Mouse (Mus musculus): ENCODE data around the gene Stx2. TPM values are rescaled to one million over a fixed set of nuclear protein-coding genes. Genes with fewer than 3 reads are reported as not detected.
"Not testable (repeated sequence)": the region's sequence is repeated elsewhere in the genome, so short reads cannot be mapped to it uniquely, and the experiment has no call there.

Stx2 gene
- polyA plus RNA-seq, 1 experiment from 2014 or later = 15.0 TPM

- no peak overlapping the region for H3K9ac ChIP-seq
- H3K4me1 ChIP-seq (replicated peaks; ENCODE audit: control insufficient read depth, insufficient read depth, low read length) = no peaks in the 10 kb centered on the region
- H3K9me3 ChIP-seq (ENCODE audit: control insufficient read depth, low read length) = no peaks in the 10 kb centered on the region
- ATAC-seq (ENCODE audit: low FRiP score) = no peak
- peak; percentile 47 for DNase-seq (ENCODE audit: low spot score)
- H3K27ac ChIP-seq = no peak overlapping the region
- H3K4me3 ChIP-seq (replicated peaks; ENCODE audit: low read length) = no peak overlapping the region
- H3K4me2 ChIP-seq (replicated peaks) = no peak overlapping the region
- H3K36me3 ChIP-seq (replicated peaks; ENCODE audit: control insufficient read depth, insufficient read depth) = no peaks in the 10 kb centered on the region
- 9% methylated on average over 4 of the region's 4 CpGs for WGBS
- no peaks in the 10 kb centered on the region for H3K27me3 ChIP-seq (ENCODE audit: control insufficient read depth, insufficient read depth, low read length)
Observed at GRCm38 (mm10) chr5:128976266-128976665, 32.1 kb downstream of the Stx2 start.

GRCm38 (mm10) chr5:128971298-128971697 lies 37.1 kb downstream of the Stx2 start:
- no peak for ATAC-seq (ENCODE audit: low FRiP score)
- no peaks in the 10 kb centered on the region for H3K36me3 ChIP-seq (replicated peaks; ENCODE audit: control insufficient read depth, insufficient read depth)
- 14% methylated on average over 14 of the region's 14 CpGs for WGBS
- H3K4me1 ChIP-seq (replicated peaks; ENCODE audit: control insufficient read depth, insufficient read depth, low read length) = no peaks in the 10 kb centered on the region
- no peak overlapping the region for H3K4me3 ChIP-seq (replicated peaks; ENCODE audit: low read length)
- peak overlapping the region; percentile 28; the same call in 1 of the 2 replicates for H3K4me2 ChIP-seq (replicated peaks)
- H3K9me3 ChIP-seq (ENCODE audit: control insufficient read depth, low read length) = no peaks in the 10 kb centered on the region
- no peak overlapping the region for H3K27ac ChIP-seq
- peak; percentile 91 for DNase-seq (ENCODE audit: low spot score)
- no peak overlapping the region for H3K9ac ChIP-seq
- H3K27me3 ChIP-seq (ENCODE audit: control insufficient read depth, insufficient read depth, low read length) = no peaks in the 10 kb centered on the region

GRCm38 (mm10) chr5:128970878-128971277 lies 37.5 kb downstream of the Stx2 start:
- DNase-seq (ENCODE audit: low spot score) = no peak
- whole genome bisulfite sequencing = 69% methylated on average over 10 of the region's 10 CpGs

GRCm38 (mm10) chr5:128964353-128964752 lies 44.0 kb downstream of the Stx2 start:
- Histone ChIP-seq H3K27ac (no peak overlapping the region), H3K36me3 (replicated peaks; ENCODE audit: control insufficient read depth, insufficient read depth) (no peaks in the 10 kb centered on the region), H3K9me3 (ENCODE audit: control insufficient read depth, low read length) (peaks cover 8% of the 10 kb centered on the region), H3K4me2 (replicated peaks) (no peak overlapping the region), H3K9ac (no peak overlapping the region), H3K27me3 (ENCODE audit: control insufficient read depth, insufficient read depth, low read length) (no peaks in the 10 kb centered on the region), H3K4me1 (replicated peaks; ENCODE audit: control insufficient read depth, insufficient read depth, low read length) (no peaks in the 10 kb centered on the region), H3K4me3 (replicated peaks; ENCODE audit: low read length) (no peak overlapping the region)
- WGBS = 55% methylated on average over 4 of the region's 4 CpGs
- no peak for ATAC-seq (ENCODE audit: low FRiP score)
- no peak for DNase-seq (ENCODE audit: low spot score)

More at GRCm38 (mm10) chr5:128970878-128971277, 37.5 kb downstream of the Stx2 start:
- Histone ChIP-seq H3K27me3 (ENCODE audit: control insufficient read depth, insufficient read depth, low read length) (no peaks in the 10 kb centered on the region), H3K27ac (no peak overlapping the region), H3K4me1 (replicated peaks; ENCODE audit: control insufficient read depth, insufficient read depth, low read length) (no peaks in the 10 kb centered on the region), H3K4me3 (replicated peaks; ENCODE audit: low read length) (no peak overlapping the region), H3K4me2 (replicated peaks) (peak overlapping the region; percentile 28; the same call in 1 of the 2 replicates), H3K9me3 (ENCODE audit: control insufficient read depth, low read length) (no peaks in the 10 kb centered on the region), H3K9ac (no peak overlapping the region), H3K36me3 (replicated peaks; ENCODE audit: control insufficient read depth, insufficient read depth) (no peaks in the 10 kb centered on the region)
- ATAC-seq (ENCODE audit: low FRiP score) = no peak

- Histone ChIP-seq H3K36me3 (replicated peaks; ENCODE audit: control insufficient read depth, insufficient read depth) (no peaks in the 10 kb centered on the region), H3K4me3 (replicated peaks; ENCODE audit: low read length) (no peak overlapping the region), H3K27ac (no peak overlapping the region), H3K9me3 (ENCODE audit: control insufficient read depth, low read length) (peaks cover 15% of the 10 kb centered on the region), H3K9ac (no peak overlapping the region), H3K27me3 (ENCODE audit: control insufficient read depth, insufficient read depth, low read length) (no peaks in the 10 kb centered on the region), H3K4me1 (replicated peaks; ENCODE audit: control insufficient read depth, insufficient read depth, low read length) (no peaks in the 10 kb centered on the region), H3K4me2 (replicated peaks) (no peak overlapping the region)
- ATAC-seq (ENCODE audit: low FRiP score) (no peak), DNase-seq (ENCODE audit: low spot score) (no peak)
- 76% methylated on average over 3 of the region's 3 CpGs for WGBS
Observed at GRCm38 (mm10) chr5:128958916-128959315, 49.5 kb downstream of the Stx2 start.

- H3K36me3 ChIP-seq (replicated peaks; ENCODE audit: control insufficient read depth, insufficient read depth); H3K9ac ChIP-seq; H3K27me3 ChIP-seq (ENCODE audit: control insufficient read depth, insufficient read depth, low read length); H3K27ac ChIP-seq; DNase-seq (ENCODE audit: low spot score); H3K4me3 ChIP-seq (replicated peaks; ENCODE audit: low read length); H3K9me3 ChIP-seq (ENCODE audit: control insufficient read depth, low read length); ATAC-seq (ENCODE audit: low FRiP score); H3K4me2 ChIP-seq (replicated peaks): not testable (repeated sequence)
- WGBS = 91% methylated on average over 5 of the region's 5 CpGs
- H3K4me1 ChIP-seq (replicated peaks; ENCODE audit: control insufficient read depth, insufficient read depth, low read length) = peaks cover 12% of the 10 kb centered on the region; the same call in 1 of the 2 replicates
Observed at GRCm38 (mm10) chr5:128954371-128954770, 54.0 kb downstream of the Stx2 start.

GRCm38 (mm10) chr5:128953278-128954070 lies 54.9 kb downstream of the Stx2 start, which contains the start of gene Rimbp2:
Gene Rimbp2 (minus strand): TSS chr5:128953486.
- Histone ChIP-seq H3K4me2 (replicated peaks) (peak within 1 kb of the TSS; percentile 78), H3K9ac (peak within 1 kb of the TSS; percentile 85), H3K27me3 (ENCODE audit: control insufficient read depth, insufficient read depth, low read length) (no peaks in the 10 kb centered on the region), H3K36me3 (replicated peaks; ENCODE audit: control insufficient read depth, insufficient read depth) (no peaks in the 10 kb centered on the region), H3K9me3 (ENCODE audit: control insufficient read depth, low read length) (peaks cover 7% of the 10 kb centered on the region; the same call in 1 of the 2 replicates), H3K4me1 (replicated peaks; ENCODE audit: control insufficient read depth, insufficient read depth, low read length) (peaks cover 12% of the 10 kb centered on the region; the same call in 1 of the 2 replicates), H3K4me3 (replicated peaks; ENCODE audit: low read length) (peak within 1 kb of the TSS; percentile 52), H3K27ac (peak within 1 kb of the TSS; percentile 91)
- 5% methylated on average over 17 of the region's 17 CpGs for WGBS
- DNase-seq (ENCODE audit: low spot score) (peak; percentile 70), ATAC-seq (ENCODE audit: low FRiP score) (peak; percentile 75)

GRCm38 (mm10) chr5:128952291-128953195 lies 55.8 kb downstream of the Stx2 start:
- H3K4me3 ChIP-seq (replicated peaks; ENCODE audit: low read length) = peak overlapping the region; percentile 52
- H3K9me3 ChIP-seq (ENCODE audit: control insufficient read depth, low read length) = peaks cover 7% of the 10 kb centered on the region; the same call in 1 of the 2 replicates
- H3K9ac ChIP-seq = peak overlapping the region; percentile 85
- H3K27ac ChIP-seq = peak overlapping the region; percentile 91
- no peaks in the 10 kb centered on the region for H3K27me3 ChIP-seq (ENCODE audit: control insufficient read depth, insufficient read depth, low read length)
- no peaks in the 10 kb centered on the region for H3K36me3 ChIP-seq (replicated peaks; ENCODE audit: control insufficient read depth, insufficient read depth)
- H3K4me2 ChIP-seq (replicated peaks) = peak overlapping the region; percentile 78
- DNase-seq (ENCODE audit: low spot score) = peak; percentile 51
- H3K4me1 ChIP-seq (replicated peaks; ENCODE audit: control insufficient read depth, insufficient read depth, low read length) = peaks cover 12% of the 10 kb centered on the region; the same call in 1 of the 2 replicates
- 1% methylated on average over 34 of the region's 35 CpGs for WGBS
- ATAC-seq (ENCODE audit: low FRiP score) = peak; percentile 59

GRCm38 (mm10) chr5:128951472-128951871 lies 56.9 kb downstream of the Stx2 start:
- H3K4me2 ChIP-seq (replicated peaks) = peak overlapping the region; percentile 78
- no peak for ATAC-seq (ENCODE audit: low FRiP score)
- H3K9ac ChIP-seq = peak overlapping the region; percentile 85
- H3K36me3 ChIP-seq (replicated peaks; ENCODE audit: control insufficient read depth, insufficient read depth) = no peaks in the 10 kb centered on the region
- no peak for DNase-seq (ENCODE audit: low spot score)
- no peak overlapping the region for H3K27ac ChIP-seq
- H3K4me3 ChIP-seq (replicated peaks; ENCODE audit: low read length) = peak overlapping the region; percentile 52
- no peaks in the 10 kb centered on the region for H3K27me3 ChIP-seq (ENCODE audit: control insufficient read depth, insufficient read depth, low read length)
- H3K9me3 ChIP-seq (ENCODE audit: control insufficient read depth, low read length) = peaks cover 7% of the 10 kb centered on the region; the same call in 1 of the 2 replicates
- peaks cover 12% of the 10 kb centered on the region; the same call in 1 of the 2 replicates for H3K4me1 ChIP-seq (replicated peaks; ENCODE audit: control insufficient read depth, insufficient read depth, low read length)
- WGBS = 43% methylated on average over 4 of the region's 4 CpGs
